Mouse (Mus musculus) stomach, embryonic 16.5 days (tissue): Measurements from ENCODE around the gene Art4. TPM values are rescaled to one million over a fixed set of nuclear protein-coding genes. Genes with fewer than 3 reads are reported as not detected.
A peak's percentile ranks its signal among the peaks of the same experiment; 100 is the strongest.

Experiments used
- ATAC-seq: fragments of 200-750 bp; cut with Nextera tagmentation; 2 replicates; pipeline ENCODE4 v1.8.0; 2017; ENCODE audit warnings: moderate number of reproducible peaks, moderate TSS enrichment; ENCODE audit not compliant: insufficient read depth, low FRiP score
- H3K27ac ChIP-seq: fragments of 300-500 bp; sonication (generic); 2 replicates; pipeline ENCODE4 v1.5.1; 2014; ENCODE audit warnings: low read length
- H3K27me3 ChIP-seq: fragments of 300-500 bp; sonication (generic); 2 replicates; pipeline ENCODE4 v1.6.1; 2014; ENCODE audit warnings: low read length, control low read depth, mixed read lengths; ENCODE audit not compliant: control insufficient read depth, insufficient read depth
- H3K36me3 ChIP-seq: fragments of 300-500 bp; sonication (generic); 2 replicates; pipeline ENCODE4 v1.6.1; 2014; ENCODE audit warnings: low read length; ENCODE audit not compliant: control insufficient read depth, insufficient read depth
- H3K4me1 ChIP-seq: fragments of 300-500 bp; sonication (generic); 2 replicates; pipeline ENCODE4 v1.6.1; 2014; ENCODE audit warnings: low read length, control low read depth, mixed read lengths; ENCODE audit not compliant: control insufficient read depth, insufficient read depth
- H3K4me2 ChIP-seq: fragments of 300-500 bp; sonication (generic); 2 replicates; pipeline ENCODE4 v1.6.1; 2014; ENCODE audit warnings: low read depth, low read length, mixed read lengths
- H3K4me3 ChIP-seq: fragments of 300-500 bp; sonication (generic); replicated peaks from 2 replicates; pipeline ENCODE4 v1.5.1; 2014; ENCODE audit warnings: mild to moderate bottlenecking, low read length
- H3K9ac ChIP-seq: fragments of 300-500 bp; sonication (generic); 2 replicates; pipeline ENCODE4 v1.6.1; 2014; ENCODE audit warnings: low read length
- H3K9me3 ChIP-seq: fragments of 300-500 bp; sonication (generic); replicated peaks from 2 replicates; pipeline ENCODE4 v1.6.1; 2016; ENCODE audit warnings: low read length, control low read depth; ENCODE audit not compliant: control insufficient read depth
- WGBS: fragments of 180-500 bp; shearing (Covaris S2); extraction: QIAGEN DNeasy Blood & Tissue Kit; methylation state at CpG from one replicate; pipeline ENCODE4 v1.1.7; 2014; 5-methylcytosine and 5-hydroxymethylcytosine counted together
- microRNA-seq: library from miRNA; unstranded; fragments of <30 nt; microRNA quantifications from one replicate; pipeline ENCODE4, GENCODE M21; 2016
- polyA plus RNA-seq: library from polyadenylated mRNA; unstranded; fragments of >200 nt; fragmentation: Nextera tagmentation; extraction: Ambion mirVana; gene quantifications from 2 replicates; pipeline ENCODE4 v1.2.1, GENCODE M21; 2015

The Art4 gene
- polyA plus RNA-seq, 1 experiment from 2014 or later: 7.9 TPM

GRCm38 (mm10) chr6:136803739-136804633 is 53.5 kb downstream of the Art4 start, which contains the start of gene Hist4h4:
Gene Hist4h4 (minus strand): TSS chr6:136804415.
- H3K27me3 ChIP-seq: no peaks in the 10 kb centered on the region
- H3K36me3 ChIP-seq: no peaks in the 10 kb centered on the region
- peak within 1 kb of the TSS; percentile 74 for H3K4me2 ChIP-seq
- WGBS: under 1% methylated on average over 50 of the region's 50 CpGs
- peak within 1 kb of the TSS; percentile 100 for H3K27ac ChIP-seq
- peak; percentile 65 for ATAC-seq
- no peaks in the 10 kb centered on the region for H3K9me3 ChIP-seq
- H3K4me3 ChIP-seq: peak within 1 kb of the TSS; percentile 76
- H3K9ac ChIP-seq: peak within 1 kb of the TSS; percentile 95
- peaks cover 21% of the 10 kb centered on the region for H3K4me1 ChIP-seq

- Histone ChIP-seq H3K4me2 (peak overlapping the region; percentile 74), H3K27ac (peak overlapping the region; percentile 100), H3K4me1 (peaks cover 21% of the 10 kb centered on the region), H3K9ac (peak overlapping the region; percentile 95), H3K9me3 (no peaks in the 10 kb centered on the region), H3K36me3 (no peaks in the 10 kb centered on the region), H3K27me3 (no peaks in the 10 kb centered on the region), H3K4me3 (peak overlapping the region; percentile 76)
- 12% methylated on average over 12 of the region's 12 CpGs for WGBS
- ATAC-seq: no peak
Observed at GRCm38 (mm10) chr6:136803093-136803738, 54.3 kb downstream of the Art4 start.

DNA sequence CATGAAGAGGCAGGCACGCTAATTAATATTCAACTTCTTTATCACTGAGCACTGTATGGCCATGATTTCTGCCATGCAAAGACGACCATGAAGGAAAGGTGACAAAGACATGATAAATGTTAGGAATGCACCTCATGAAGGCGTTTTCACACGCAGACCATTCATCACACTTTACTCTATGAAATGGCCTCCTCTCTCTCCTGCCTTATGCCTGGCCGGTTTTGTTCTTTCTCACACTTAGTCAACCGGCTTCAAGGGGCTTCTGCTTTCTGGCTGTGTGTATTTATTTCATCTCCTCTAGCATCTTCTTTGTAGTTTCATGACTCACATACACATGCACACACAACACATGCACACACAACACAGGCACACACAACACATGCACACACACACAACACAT is 56.3 kb downstream of the Art4 start:
- peaks cover 15% of the 10 kb centered on the region for H3K4me1 ChIP-seq
- H3K27me3 ChIP-seq: no peaks in the 10 kb centered on the region
- H3K9ac ChIP-seq: no peak overlapping the region
- no peak overlapping the region for H3K4me2 ChIP-seq
- H3K36me3 ChIP-seq: no peaks in the 10 kb centered on the region
- H3K4me3 ChIP-seq: no peak overlapping the region
- H3K27ac ChIP-seq: no peak overlapping the region
- ATAC-seq: no peak
- 70% methylated on average over 6 of the region's 6 CpGs for WGBS
- no peaks in the 10 kb centered on the region for H3K9me3 ChIP-seq

- no peak overlapping the region for H3K27ac ChIP-seq
- H3K4me1 ChIP-seq: peaks cover 15% of the 10 kb centered on the region
- no peak overlapping the region for H3K4me2 ChIP-seq
- H3K9me3 ChIP-seq: no peaks in the 10 kb centered on the region
- H3K9ac ChIP-seq: no peak overlapping the region
- H3K36me3 ChIP-seq: no peaks in the 10 kb centered on the region
- 86% methylated on average over 8 of the region's 8 CpGs for WGBS
- ATAC-seq: no peak
- H3K27me3 ChIP-seq: no peaks in the 10 kb centered on the region
- H3K4me3 ChIP-seq: no peak overlapping the region
Observed at GRCm38 (mm10) chr6:136800710-136801109, 56.8 kb downstream of the Art4 start.

Small RNA genes lying within 50 kb of the gene (microRNA-seq; reads per million reads assigned to microRNA genes)
- gene Gm44364: not detected

Other genes with a start within 250 kb of the Art4 start
- 32.8 and 37.3 TPM in 2 replicates for gene Plbd1, start 195.8 kb downstream of the Art4 start, polyA plus RNA-seq
- 8.5 and 8.7 TPM in 2 replicates for gene Gucy2c, start 76.0 kb downstream of the Art4 start, polyA plus RNA-seq
- gene Hist4h4, start 53.3 kb downstream of the Art4 start, polyA plus RNA-seq: 0.83 and 0.89 TPM in 2 replicates
- gene H2afj, start 49.5 kb downstream of the Art4 start, polyA plus RNA-seq: 180 and 196 TPM in 2 replicates
- gene BC049715, start 30.1 kb downstream of the Art4 start, polyA plus RNA-seq: 0.46 and 2.6 TPM in 2 replicates
- gene Wbp11, start 29.5 kb downstream of the Art4 start, polyA plus RNA-seq: 85.0 and 90.8 TPM in 2 replicates
- gene Smco3, start 22.3 kb downstream of the Art4 start, polyA plus RNA-seq: 1.2 and 2.2 TPM in 2 replicates
- 224 and 245 TPM in 2 replicates for gene Mgp, start 18.1 kb upstream of the Art4 start, polyA plus RNA-seq
- 41.0 and 44.8 TPM in 2 replicates for gene Erp27, start 64.4 kb upstream of the Art4 start, polyA plus RNA-seq
- gene Pde6h, start 66.1 kb upstream of the Art4 start, polyA plus RNA-seq: 0.06 TPM in 1 of 2 replicates, not detected in the other
- gene Arhgdib, start 84.2 kb upstream of the Art4 start, polyA plus RNA-seq: 57.8 and 69.5 TPM in 2 replicates